Mouse (Mus musculus): ENCODE measurements around the gene Safb2. TPM values are rescaled to one million over a fixed set of nuclear protein-coding genes. Genes with fewer than 3 reads are reported as not detected.

The Safb2 gene
- polyA plus RNA-seq, 1 experiment from 2014 or later, result 69.4 TPM

- no peak within 1 kb of the TSS; the same call in 1 of the 2 replicates for H3K9ac ChIP-seq
- H3K4me2 ChIP-seq, result peak within 1 kb of the TSS; percentile 35; the same call in 1 of the 2 replicates
- no peak within 1 kb of the TSS for H3K4me3 ChIP-seq (ENCODE audit: low read depth, low read length)
Measured at GRCm38 (mm10) chr17:56554122-56554551, 30.2 kb downstream of the Safb2 start, which contains the start of gene Gm20219. Gene Gm20219, minus strand, starts transcription at chr17:56554387.

GRCm38 (mm10) chr17:56552781-56553363 lies 31.5 kb downstream of the Safb2 start:
- TF ChIP-seq CTCF (IDR thresholded peaks at IDR 0.05; ENCODE audit: low read depth), result peak; percentile 100
- Histone ChIP-seq H3K4me3 (ENCODE audit: low read depth, low read length) (no peak overlapping the region), H3K36me3 (ENCODE audit: insufficient read depth) (no peaks in the 10 kb centered on the region), H3K4me2 (no peak overlapping the region), H3K27ac (ENCODE audit: low read depth) (no peak overlapping the region), H3K9me3 (ENCODE audit: low read depth, low read length) (no peaks in the 10 kb centered on the region), H3K4me1 (ENCODE audit: insufficient read depth) (no peaks in the 10 kb centered on the region), H3K27me3 (ENCODE audit: insufficient read depth, low read length) (no peaks in the 10 kb centered on the region), H3K9ac (no peak overlapping the region)
- ATAC-seq (ENCODE audit: insufficient read depth), result peak; percentile 30; the same call in 1 of the 2 replicates
- DNase-seq, result peak; percentile 86
- 62% methylated on average over 5 of the region's 5 CpGs for WGBS

More at GRCm38 (mm10) chr17:56554122-56554551, 30.2 kb downstream of the Safb2 start, which contains the start of gene Gm20219:
- no peaks in the 10 kb centered on the region for H3K4me1 ChIP-seq (ENCODE audit: insufficient read depth)
- H3K27ac ChIP-seq (ENCODE audit: low read depth), result no peak within 1 kb of the TSS
- H3K36me3 ChIP-seq (ENCODE audit: insufficient read depth), result no peaks in the 10 kb centered on the region
- 57% methylated on average over 20 of the region's 20 CpGs for WGBS
- DNase-seq (peak; percentile 61), ATAC-seq (ENCODE audit: insufficient read depth) (peak; percentile 73)
- no peak for TF ChIP-seq CTCF (IDR thresholded peaks at IDR 0.05; ENCODE audit: low read depth)
- H3K9me3 ChIP-seq (ENCODE audit: low read depth, low read length), result no peaks in the 10 kb centered on the region
- no peaks in the 10 kb centered on the region for H3K27me3 ChIP-seq (ENCODE audit: insufficient read depth, low read length)

- no peak for TF ChIP-seq CTCF (IDR thresholded peaks at IDR 0.05; ENCODE audit: low read depth)
- WGBS, result 77% methylated on average over 6 of the region's 6 CpGs
- no peak for DNase-seq
Measured at GRCm38 (mm10) chr17:56551841-56552581, 32.4 kb downstream of the Safb2 start.

GRCm38 (mm10) chr17:56550784-56551475 lies 33.5 kb downstream of the Safb2 start:
- Histone ChIP-seq H3K27ac (ENCODE audit: low read depth) (no peak overlapping the region), H3K9ac (no peak overlapping the region), H3K36me3 (ENCODE audit: insufficient read depth) (no peaks in the 10 kb centered on the region), H3K9me3 (ENCODE audit: low read depth, low read length) (no peaks in the 10 kb centered on the region), H3K27me3 (ENCODE audit: insufficient read depth, low read length) (no peaks in the 10 kb centered on the region), H3K4me3 (ENCODE audit: low read depth, low read length) (no peak overlapping the region), H3K4me1 (ENCODE audit: insufficient read depth) (no peaks in the 10 kb centered on the region), H3K4me2 (no peak overlapping the region)
- no peak for ATAC-seq (ENCODE audit: insufficient read depth)
- no peak for TF ChIP-seq CTCF (IDR thresholded peaks at IDR 0.05; ENCODE audit: low read depth)
- DNase-seq, result no peak
- WGBS, result 69% methylated on average over 12 of the region's 12 CpGs

More at GRCm38 (mm10) chr17:56551841-56552581, 32.4 kb downstream of the Safb2 start:
- H3K9ac ChIP-seq, result no peak overlapping the region
- H3K27me3 ChIP-seq (ENCODE audit: insufficient read depth, low read length), result no peaks in the 10 kb centered on the region
- H3K9me3 ChIP-seq (ENCODE audit: low read depth, low read length), result no peaks in the 10 kb centered on the region
- H3K4me3 ChIP-seq (ENCODE audit: low read depth, low read length), result no peak overlapping the region
- H3K4me2 ChIP-seq, result no peak overlapping the region
- ATAC-seq (ENCODE audit: insufficient read depth), result no peak
- no peaks in the 10 kb centered on the region for H3K36me3 ChIP-seq (ENCODE audit: insufficient read depth)
- no peaks in the 10 kb centered on the region for H3K4me1 ChIP-seq (ENCODE audit: insufficient read depth)
- H3K27ac ChIP-seq (ENCODE audit: low read depth), result no peak overlapping the region

- H3K9ac ChIP-seq, result no peak overlapping the region
- no peaks in the 10 kb centered on the region for H3K4me1 ChIP-seq (ENCODE audit: insufficient read depth)
- H3K27me3 ChIP-seq (ENCODE audit: insufficient read depth, low read length), result no peaks in the 10 kb centered on the region
- WGBS, result 74% methylated on average over 4 of the region's 4 CpGs
- no peak for TF ChIP-seq CTCF (IDR thresholded peaks at IDR 0.05; ENCODE audit: low read depth)
- no peak overlapping the region for H3K4me2 ChIP-seq
- ATAC-seq (ENCODE audit: insufficient read depth), result no peak
- H3K4me3 ChIP-seq (ENCODE audit: low read depth, low read length), result no peak overlapping the region
- no peaks in the 10 kb centered on the region for H3K36me3 ChIP-seq (ENCODE audit: insufficient read depth)
- no peaks in the 10 kb centered on the region for H3K9me3 ChIP-seq (ENCODE audit: low read depth, low read length)
- DNase-seq, result no peak
- no peak overlapping the region for H3K27ac ChIP-seq (ENCODE audit: low read depth)
Measured at GRCm38 (mm10) chr17:56548605-56549105, 35.7 kb downstream of the Safb2 start.

GRCm38 (mm10) chr17:56547846-56548604 lies 36.4 kb downstream of the Safb2 start:
- no peaks in the 10 kb centered on the region for H3K4me1 ChIP-seq (ENCODE audit: insufficient read depth)
- H3K4me2 ChIP-seq, result no peak overlapping the region
- H3K9ac ChIP-seq, result no peak overlapping the region
- no peak overlapping the region for H3K27ac ChIP-seq (ENCODE audit: low read depth)
- WGBS, result 70% methylated on average over 9 of the region's 9 CpGs
- ATAC-seq (ENCODE audit: insufficient read depth), result no peak
- H3K27me3 ChIP-seq (ENCODE audit: insufficient read depth, low read length), result no peaks in the 10 kb centered on the region
- H3K4me3 ChIP-seq (ENCODE audit: low read depth, low read length), result no peak overlapping the region
- no peaks in the 10 kb centered on the region for H3K36me3 ChIP-seq (ENCODE audit: insufficient read depth)
- peak; percentile 47 for TF ChIP-seq CTCF (IDR thresholded peaks at IDR 0.05; ENCODE audit: low read depth)
- no peak for DNase-seq
- no peaks in the 10 kb centered on the region for H3K9me3 ChIP-seq (ENCODE audit: low read depth, low read length)

Data from lung, embryonic 14.5 days (tissue).